Mouse (Mus musculus): ENCODE results near the gene Slc20a1. TPM values are rescaled to one million over a fixed set of nuclear protein-coding genes. Genes with fewer than 3 reads are reported as not detected.
A peak's percentile ranks its signal among the peaks of the same experiment; 100 is the strongest.

Slc20a1 gene
- polyA plus RNA-seq, 1 experiment from 2014 or later, result 23.7 TPM

GRCm38 (mm10) chr2:129199328-129200085 is 943 bp downstream of the Slc20a1 start:
- peaks cover 17% of the 10 kb centered on the region; the same call in 1 of the 2 replicates for H3K4me1 ChIP-seq (ENCODE audit: control insufficient read depth, insufficient read depth, low read length)
- H3K27ac ChIP-seq (replicated peaks; ENCODE audit: low read depth, low read length), result peak overlapping the region; percentile 89
- peak overlapping the region; percentile 65 for H3K4me2 ChIP-seq (ENCODE audit: low read depth, low read length)
- WGBS, result 17% methylated on average over 28 of the region's 31 CpGs
- DNase-seq (ENCODE audit: low spot score) (no peak), ATAC-seq (ENCODE audit: low read depth) (no peak)
- peaks cover 40% of the 10 kb centered on the region for H3K36me3 ChIP-seq (ENCODE audit: control insufficient read depth, insufficient read depth, low read length)
- peak overlapping the region; percentile 94 for H3K9ac ChIP-seq (ENCODE audit: low read depth, low read length)
- H3K27me3 ChIP-seq (replicated peaks; ENCODE audit: control insufficient read depth, insufficient read depth, low read length), result no peaks in the 10 kb centered on the region
- H3K4me3 ChIP-seq (ENCODE audit: low read depth, low read length), result peak overlapping the region; percentile 90
- no peaks in the 10 kb centered on the region for H3K9me3 ChIP-seq (ENCODE audit: control insufficient read depth, low read length)

GRCm38 (mm10) chr2:129205000-129205399 is 6.4 kb downstream of the Slc20a1 start:
- Histone ChIP-seq H3K27me3 (replicated peaks; ENCODE audit: control insufficient read depth, insufficient read depth, low read length) (no peaks in the 10 kb centered on the region), H3K4me3 (ENCODE audit: low read depth, low read length) (no peak overlapping the region), H3K9me3 (ENCODE audit: control insufficient read depth, low read length) (no peaks in the 10 kb centered on the region), H3K4me1 (ENCODE audit: control insufficient read depth, insufficient read depth, low read length) (peaks cover 9% of the 10 kb centered on the region; the same call in 1 of the 2 replicates), H3K4me2 (ENCODE audit: low read depth, low read length) (no peak overlapping the region), H3K9ac (ENCODE audit: low read depth, low read length) (no peak overlapping the region), H3K36me3 (ENCODE audit: control insufficient read depth, insufficient read depth, low read length) (peaks cover 94% of the 10 kb centered on the region), H3K27ac (replicated peaks; ENCODE audit: low read depth, low read length) (no peak overlapping the region)
- DNase-seq (ENCODE audit: low spot score) (no peak), ATAC-seq (ENCODE audit: low read depth) (no peak)
- WGBS, result 81% methylated on average over 6 of the region's 6 CpGs

DNA sequence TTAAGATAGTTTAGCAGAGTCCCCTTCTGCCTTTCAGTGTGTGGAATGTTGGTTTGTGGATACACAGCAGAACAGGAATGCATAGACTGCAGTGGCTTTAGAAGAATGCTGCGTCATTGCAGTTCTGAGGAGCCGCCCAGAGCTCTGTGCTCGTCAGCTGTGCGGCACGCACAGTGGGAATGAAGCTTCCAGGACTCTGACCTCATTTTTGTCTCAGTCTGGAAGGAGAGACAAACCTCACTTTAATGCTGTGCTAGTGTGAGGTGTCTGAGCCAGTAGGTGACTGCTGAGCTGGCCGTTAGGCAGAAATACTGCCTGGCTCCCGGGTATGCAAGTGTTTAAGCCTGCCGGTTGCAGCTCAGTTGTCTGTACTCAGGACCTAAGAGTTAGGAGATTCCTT is 8.3 kb downstream of the Slc20a1 start:
- Histone ChIP-seq H3K4me3 (ENCODE audit: low read depth, low read length) (no peak overlapping the region), H3K9me3 (ENCODE audit: control insufficient read depth, low read length) (no peaks in the 10 kb centered on the region), H3K27me3 (replicated peaks; ENCODE audit: control insufficient read depth, insufficient read depth, low read length) (no peaks in the 10 kb centered on the region), H3K4me2 (ENCODE audit: low read depth, low read length) (no peak overlapping the region), H3K9ac (ENCODE audit: low read depth, low read length) (no peak overlapping the region), H3K4me1 (ENCODE audit: control insufficient read depth, insufficient read depth, low read length) (no peaks in the 10 kb centered on the region), H3K27ac (replicated peaks; ENCODE audit: low read depth, low read length) (no peak overlapping the region), H3K36me3 (ENCODE audit: control insufficient read depth, insufficient read depth, low read length) (peaks cover 97% of the 10 kb centered on the region)
- DNase-seq (ENCODE audit: low spot score) (no peak), ATAC-seq (ENCODE audit: low read depth) (no peak)
- 88% methylated on average over 8 of the region's 8 CpGs for WGBS

- WGBS, result 88% methylated on average over 8 of the region's 8 CpGs
- ATAC-seq (ENCODE audit: low read depth) (no peak), DNase-seq (ENCODE audit: low spot score) (no peak)
- Histone ChIP-seq H3K27me3 (replicated peaks; ENCODE audit: control insufficient read depth, insufficient read depth, low read length) (no peaks in the 10 kb centered on the region), H3K4me3 (ENCODE audit: low read depth, low read length) (no peak overlapping the region), H3K27ac (replicated peaks; ENCODE audit: low read depth, low read length) (no peak overlapping the region), H3K4me2 (ENCODE audit: low read depth, low read length) (no peak overlapping the region), H3K36me3 (ENCODE audit: control insufficient read depth, insufficient read depth, low read length) (peaks cover 91% of the 10 kb centered on the region), H3K9me3 (ENCODE audit: control insufficient read depth, low read length) (no peaks in the 10 kb centered on the region), H3K4me1 (ENCODE audit: control insufficient read depth, insufficient read depth, low read length) (no peaks in the 10 kb centered on the region), H3K9ac (ENCODE audit: low read depth, low read length) (no peak overlapping the region)
These were observed 9.7 kb downstream of the Slc20a1 start for GRCm38 (mm10) chr2:129208181-129208746.

GRCm38 (mm10) chr2:129210089-129210749 is 11.7 kb downstream of the Slc20a1 start:
- Histone ChIP-seq H3K4me2 (ENCODE audit: low read depth, low read length) (no peak overlapping the region), H3K27me3 (replicated peaks; ENCODE audit: control insufficient read depth, insufficient read depth, low read length) (no peaks in the 10 kb centered on the region), H3K4me3 (ENCODE audit: low read depth, low read length) (no peak overlapping the region), H3K4me1 (ENCODE audit: control insufficient read depth, insufficient read depth, low read length) (no peaks in the 10 kb centered on the region), H3K36me3 (ENCODE audit: control insufficient read depth, insufficient read depth, low read length) (peaks cover 72% of the 10 kb centered on the region), H3K9me3 (ENCODE audit: control insufficient read depth, low read length) (no peaks in the 10 kb centered on the region), H3K9ac (ENCODE audit: low read depth, low read length) (no peak overlapping the region), H3K27ac (replicated peaks; ENCODE audit: low read depth, low read length) (no peak overlapping the region)
- WGBS, result 89% methylated on average over 8 of the region's 8 CpGs
- no peak for DNase-seq (ENCODE audit: low spot score)
- no peak for ATAC-seq (ENCODE audit: low read depth)

DNA sequence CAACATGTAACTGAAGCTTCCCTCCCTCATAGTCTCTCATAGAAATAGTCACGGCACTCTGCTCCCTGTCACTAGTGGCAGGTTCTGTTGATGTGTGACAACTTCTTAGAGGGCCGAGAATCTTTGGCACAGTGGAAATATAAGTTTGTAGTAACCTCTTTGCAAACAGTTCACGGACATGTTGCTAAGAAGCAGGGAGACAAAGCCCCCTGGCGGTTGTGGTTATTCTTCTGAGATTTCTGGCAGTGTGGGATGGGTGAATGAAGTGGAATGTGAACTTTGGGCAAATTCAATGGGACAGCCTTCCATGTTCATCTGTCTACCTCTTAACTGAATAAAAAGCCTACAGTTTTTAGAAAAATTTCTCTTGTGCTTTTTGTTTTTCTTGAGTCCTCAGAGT is 12.7 kb downstream of the Slc20a1 start:
- WGBS, result 84% methylated on average over 4 of the region's 4 CpGs
- Histone ChIP-seq H3K4me2 (ENCODE audit: low read depth, low read length) (no peak overlapping the region), H3K9me3 (ENCODE audit: control insufficient read depth, low read length) (no peaks in the 10 kb centered on the region), H3K36me3 (ENCODE audit: control insufficient read depth, insufficient read depth, low read length) (peaks cover 62% of the 10 kb centered on the region), H3K9ac (ENCODE audit: low read depth, low read length) (no peak overlapping the region), H3K27ac (replicated peaks; ENCODE audit: low read depth, low read length) (no peak overlapping the region), H3K4me3 (ENCODE audit: low read depth, low read length) (no peak overlapping the region), H3K27me3 (replicated peaks; ENCODE audit: control insufficient read depth, insufficient read depth, low read length) (no peaks in the 10 kb centered on the region), H3K4me1 (ENCODE audit: control insufficient read depth, insufficient read depth, low read length) (no peaks in the 10 kb centered on the region)
- DNase-seq (ENCODE audit: low spot score) (no peak), ATAC-seq (ENCODE audit: low read depth) (no peak)

GRCm38 (mm10) chr2:129211957-129212356 is 13.4 kb downstream of the Slc20a1 start:
- ATAC-seq (ENCODE audit: low read depth) (no peak), DNase-seq (ENCODE audit: low spot score) (no peak)
- Histone ChIP-seq H3K36me3 (ENCODE audit: control insufficient read depth, insufficient read depth, low read length) (peaks cover 55% of the 10 kb centered on the region), H3K27ac (replicated peaks; ENCODE audit: low read depth, low read length) (no peak overlapping the region), H3K9ac (ENCODE audit: low read depth, low read length) (no peak overlapping the region), H3K4me2 (ENCODE audit: low read depth, low read length) (no peak overlapping the region), H3K27me3 (replicated peaks; ENCODE audit: control insufficient read depth, insufficient read depth, low read length) (no peaks in the 10 kb centered on the region), H3K4me3 (ENCODE audit: low read depth, low read length) (no peak overlapping the region), H3K4me1 (ENCODE audit: control insufficient read depth, insufficient read depth, low read length) (no peaks in the 10 kb centered on the region), H3K9me3 (ENCODE audit: control insufficient read depth, low read length) (no peaks in the 10 kb centered on the region)
- 81% methylated on average over 2 of the region's 2 CpGs for WGBS

DNA sequence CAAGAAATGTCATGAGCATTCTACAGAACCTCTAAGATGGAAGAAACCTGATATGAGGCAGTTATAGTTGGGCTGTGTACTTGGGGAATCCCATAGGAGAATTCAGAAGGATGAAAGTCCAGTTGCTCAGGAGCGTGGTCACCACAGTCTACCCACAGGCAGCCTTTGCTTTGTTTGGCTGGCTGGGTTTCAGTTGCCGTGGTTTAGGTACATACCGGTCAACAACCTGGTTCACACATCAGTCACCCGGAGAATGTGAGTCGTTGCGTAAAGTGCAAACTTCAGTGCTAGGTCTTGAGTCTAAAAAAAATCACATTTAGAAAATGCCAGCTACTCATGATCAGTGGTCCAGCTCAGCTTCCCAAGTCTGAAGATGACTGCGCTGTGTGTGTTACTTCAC is 14.0 kb downstream of the Slc20a1 start:
- Histone ChIP-seq H3K27me3 (replicated peaks; ENCODE audit: control insufficient read depth, insufficient read depth, low read length) (no peaks in the 10 kb centered on the region), H3K4me2 (ENCODE audit: low read depth, low read length) (no peak overlapping the region), H3K27ac (replicated peaks; ENCODE audit: low read depth, low read length) (no peak overlapping the region), H3K4me3 (ENCODE audit: low read depth, low read length) (no peak overlapping the region), H3K9ac (ENCODE audit: low read depth, low read length) (no peak overlapping the region), H3K4me1 (ENCODE audit: control insufficient read depth, insufficient read depth, low read length) (no peaks in the 10 kb centered on the region), H3K9me3 (ENCODE audit: control insufficient read depth, low read length) (no peaks in the 10 kb centered on the region), H3K36me3 (ENCODE audit: control insufficient read depth, insufficient read depth, low read length) (peaks cover 49% of the 10 kb centered on the region)
- ATAC-seq (ENCODE audit: low read depth) (no peak), DNase-seq (ENCODE audit: low spot score) (no peak)
- WGBS, result 91% methylated on average over 7 of the region's 7 CpGs
